Mouse (Mus musculus): Measurements from ENCODE around the gene Nampt. TPM values are rescaled to one million over a fixed set of nuclear protein-coding genes. Genes with fewer than 3 reads are reported as not detected.

Gene Nampt
- polyA plus RNA-seq, 1 experiment from 2014 or later = 37.0 TPM

GRCm38 (mm10) chr12:32820688-32821503, 1.6 kb downstream of the Nampt start:
- Histone ChIP-seq H3K36me3 (ENCODE audit: control insufficient read depth, insufficient read depth, low read length) (no peaks in the 10 kb centered on the region), H3K4me2 (ENCODE audit: low read length) (peak overlapping the region; percentile 74), H3K27me3 (ENCODE audit: control insufficient read depth, insufficient read depth, low read depth, low read length) (no peaks in the 10 kb centered on the region), H3K27ac (ENCODE audit: low read length) (peak overlapping the region; percentile 98), H3K4me1 (ENCODE audit: control insufficient read depth, insufficient read depth, low read length) (peaks cover 7% of the 10 kb centered on the region), H3K4me3 (ENCODE audit: low read depth, low read length) (peak overlapping the region; percentile 84), H3K9ac (ENCODE audit: low read depth, low read length) (peak overlapping the region; percentile 76), H3K9me3 (replicated peaks; ENCODE audit: control insufficient read depth, low read length, poor library complexity, severe bottlenecking) (no peaks in the 10 kb centered on the region)
- ATAC-seq = peak; percentile 83
- WGBS = 1% methylated on average over 48 of the region's 49 CpGs

- no peak for ATAC-seq
- WGBS = 38% methylated on average over 2 of the region's 2 CpGs
Measured at GRCm38 (mm10) chr12:32821504-32822011, 2.2 kb downstream of the Nampt start.

GRCm38 (mm10) chr12:32822066-32822465, 2.7 kb downstream of the Nampt start:
- ATAC-seq = no peak
- H3K4me2 ChIP-seq (ENCODE audit: low read length) = no peak overlapping the region
- no peak overlapping the region for H3K27ac ChIP-seq (ENCODE audit: low read length)
- H3K4me3 ChIP-seq (ENCODE audit: low read depth, low read length) = no peak overlapping the region
- H3K4me1 ChIP-seq (ENCODE audit: control insufficient read depth, insufficient read depth, low read length) = peaks cover 7% of the 10 kb centered on the region
- no peaks in the 10 kb centered on the region for H3K27me3 ChIP-seq (ENCODE audit: control insufficient read depth, insufficient read depth, low read depth, low read length)
- H3K36me3 ChIP-seq (ENCODE audit: control insufficient read depth, insufficient read depth, low read length) = no peaks in the 10 kb centered on the region
- no peak overlapping the region for H3K9ac ChIP-seq (ENCODE audit: low read depth, low read length)
- no peaks in the 10 kb centered on the region for H3K9me3 ChIP-seq (replicated peaks; ENCODE audit: control insufficient read depth, low read length, poor library complexity, severe bottlenecking)
- 72% methylated on average over 4 of the region's 4 CpGs for WGBS

More at GRCm38 (mm10) chr12:32821504-32822011, 2.2 kb downstream of the Nampt start:
- Histone ChIP-seq H3K4me1 (ENCODE audit: control insufficient read depth, insufficient read depth, low read length) (peaks cover 7% of the 10 kb centered on the region), H3K4me3 (ENCODE audit: low read depth, low read length) (peak overlapping the region; percentile 84), H3K27me3 (ENCODE audit: control insufficient read depth, insufficient read depth, low read depth, low read length) (no peaks in the 10 kb centered on the region), H3K9ac (ENCODE audit: low read depth, low read length) (no peak overlapping the region), H3K27ac (ENCODE audit: low read length) (no peak overlapping the region), H3K4me2 (ENCODE audit: low read length) (peak overlapping the region; percentile 74), H3K9me3 (replicated peaks; ENCODE audit: control insufficient read depth, low read length, poor library complexity, severe bottlenecking) (no peaks in the 10 kb centered on the region), H3K36me3 (ENCODE audit: control insufficient read depth, insufficient read depth, low read length) (no peaks in the 10 kb centered on the region)

- Histone ChIP-seq H3K4me1 (ENCODE audit: control insufficient read depth, insufficient read depth, low read length) (peaks cover 5% of the 10 kb centered on the region), H3K36me3 (ENCODE audit: control insufficient read depth, insufficient read depth, low read length) (no peaks in the 10 kb centered on the region), H3K27ac (ENCODE audit: low read length) (no peak overlapping the region), H3K9me3 (replicated peaks; ENCODE audit: control insufficient read depth, low read length, poor library complexity, severe bottlenecking) (no peaks in the 10 kb centered on the region), H3K4me2 (ENCODE audit: low read length) (no peak overlapping the region), H3K9ac (ENCODE audit: low read depth, low read length) (no peak overlapping the region), H3K27me3 (ENCODE audit: control insufficient read depth, insufficient read depth, low read depth, low read length) (no peaks in the 10 kb centered on the region), H3K4me3 (ENCODE audit: low read depth, low read length) (no peak overlapping the region)
- no peak for ATAC-seq
- 29% methylated on average over 6 of the region's 6 CpGs for WGBS
Measured at GRCm38 (mm10) chr12:32824586-32824985, 5.2 kb downstream of the Nampt start.

- Histone ChIP-seq H3K36me3 (ENCODE audit: control insufficient read depth, insufficient read depth, low read length) (no peaks in the 10 kb centered on the region), H3K4me1 (ENCODE audit: control insufficient read depth, insufficient read depth, low read length) (peaks cover 2% of the 10 kb centered on the region; the same call in 1 of the 2 replicates), H3K9ac (ENCODE audit: low read depth, low read length) (no peak overlapping the region), H3K9me3 (replicated peaks; ENCODE audit: control insufficient read depth, low read length, poor library complexity, severe bottlenecking) (no peaks in the 10 kb centered on the region), H3K27ac (ENCODE audit: low read length) (no peak overlapping the region), H3K4me2 (ENCODE audit: low read length) (no peak overlapping the region), H3K27me3 (ENCODE audit: control insufficient read depth, insufficient read depth, low read depth, low read length) (no peaks in the 10 kb centered on the region), H3K4me3 (ENCODE audit: low read depth, low read length) (no peak overlapping the region)
- 40% methylated on average over 3 of the region's 3 CpGs for WGBS
- no peak for ATAC-seq
Measured at GRCm38 (mm10) chr12:32826971-32827370, 7.6 kb downstream of the Nampt start.

- ATAC-seq = no peak
- no peak overlapping the region for H3K9ac ChIP-seq (ENCODE audit: low read depth, low read length)
- WGBS = 48% methylated on average over 8 of the region's 8 CpGs
- H3K4me2 ChIP-seq (ENCODE audit: low read length) = no peak overlapping the region
- no peaks in the 10 kb centered on the region for H3K27me3 ChIP-seq (ENCODE audit: control insufficient read depth, insufficient read depth, low read depth, low read length)
- no peaks in the 10 kb centered on the region for H3K36me3 ChIP-seq (ENCODE audit: control insufficient read depth, insufficient read depth, low read length)
- no peak overlapping the region for H3K4me3 ChIP-seq (ENCODE audit: low read depth, low read length)
- no peaks in the 10 kb centered on the region for H3K4me1 ChIP-seq (ENCODE audit: control insufficient read depth, insufficient read depth, low read length)
- no peak overlapping the region for H3K27ac ChIP-seq (ENCODE audit: low read length)
- no peaks in the 10 kb centered on the region for H3K9me3 ChIP-seq (replicated peaks; ENCODE audit: control insufficient read depth, low read length, poor library complexity, severe bottlenecking)
Measured at GRCm38 (mm10) chr12:32828137-32828760, 8.9 kb downstream of the Nampt start.

- H3K4me2 ChIP-seq (ENCODE audit: low read length) = no peak overlapping the region
- WGBS = 88% methylated on average over 9 of the region's 9 CpGs
- no peaks in the 10 kb centered on the region for H3K9me3 ChIP-seq (replicated peaks; ENCODE audit: control insufficient read depth, low read length, poor library complexity, severe bottlenecking)
- H3K27ac ChIP-seq (ENCODE audit: low read length) = no peak overlapping the region
- H3K4me1 ChIP-seq (ENCODE audit: control insufficient read depth, insufficient read depth, low read length) = no peaks in the 10 kb centered on the region
- no peak for ATAC-seq
- no peak overlapping the region for H3K9ac ChIP-seq (ENCODE audit: low read depth, low read length)
- H3K36me3 ChIP-seq (ENCODE audit: control insufficient read depth, insufficient read depth, low read length) = no peaks in the 10 kb centered on the region; the same call in 1 of the 2 replicates
- no peak overlapping the region for H3K4me3 ChIP-seq (ENCODE audit: low read depth, low read length)
- no peaks in the 10 kb centered on the region for H3K27me3 ChIP-seq (ENCODE audit: control insufficient read depth, insufficient read depth, low read depth, low read length)
Measured at GRCm38 (mm10) chr12:32829321-32830090, 10.2 kb downstream of the Nampt start.

GRCm38 (mm10) chr12:32832076-32832475, 12.7 kb downstream of the Nampt start:
- H3K27me3 ChIP-seq (ENCODE audit: control insufficient read depth, insufficient read depth, low read depth, low read length) = no peaks in the 10 kb centered on the region
- H3K27ac ChIP-seq (ENCODE audit: low read length) = no peak overlapping the region
- no peak overlapping the region for H3K4me3 ChIP-seq (ENCODE audit: low read depth, low read length)
- no peak overlapping the region for H3K9ac ChIP-seq (ENCODE audit: low read depth, low read length)
- H3K4me2 ChIP-seq (ENCODE audit: low read length) = no peak overlapping the region
- H3K9me3 ChIP-seq (replicated peaks; ENCODE audit: control insufficient read depth, low read length, poor library complexity, severe bottlenecking) = no peaks in the 10 kb centered on the region
- no peak for ATAC-seq
- WGBS = 95% methylated on average over 3 of the region's 3 CpGs
- H3K36me3 ChIP-seq (ENCODE audit: control insufficient read depth, insufficient read depth, low read length) = peaks cover 4% of the 10 kb centered on the region; the same call in 1 of the 2 replicates
- no peaks in the 10 kb centered on the region for H3K4me1 ChIP-seq (ENCODE audit: control insufficient read depth, insufficient read depth, low read length)
